Mouse (Mus musculus): ENCODE data around the gene Cr2.

DNA sequence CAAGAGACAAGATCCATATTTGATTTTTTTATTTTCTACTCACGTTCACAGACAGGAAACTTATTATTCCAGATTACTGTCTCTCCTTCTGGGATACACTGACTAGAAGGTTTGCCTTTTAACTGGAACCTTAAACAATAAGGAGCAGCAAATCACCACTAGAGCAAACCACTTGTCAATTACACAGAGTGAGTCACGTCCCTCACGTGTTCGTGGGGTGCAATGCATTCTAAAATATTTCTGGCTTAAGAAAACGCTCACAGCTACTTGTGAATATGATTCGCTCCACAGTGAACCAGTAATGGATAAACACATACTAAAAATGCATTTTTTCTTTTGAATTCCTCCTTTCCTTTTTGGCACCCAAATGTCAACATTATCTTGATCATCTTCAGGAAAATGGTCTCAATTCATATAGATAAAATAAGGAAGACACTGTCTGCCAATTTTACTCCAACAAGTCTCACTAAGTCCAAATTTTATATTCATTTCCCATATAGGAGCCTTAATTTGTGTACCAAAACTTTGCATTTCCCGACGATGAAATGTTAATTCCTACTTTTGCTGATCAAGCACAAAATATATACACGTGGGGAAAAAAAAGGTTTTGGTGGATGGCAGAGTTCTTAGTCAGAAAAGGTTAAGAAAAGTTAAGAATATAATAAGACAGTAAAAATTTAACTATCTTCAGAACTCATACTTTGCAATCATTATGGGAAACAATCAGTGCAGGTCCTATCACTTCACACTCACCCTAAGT, 11.3 kb downstream of the Cr2 start:
- TF ChIP-seq CTCF (IDR thresholded peaks at IDR 0.05; ENCODE audit: borderline replicate concordance, control insufficient read depth, extremely low read depth, insufficient read depth, low read length, poor library complexity) (no peak), POLR2A (IDR thresholded peaks at IDR 0.05; ENCODE audit: control insufficient read depth, extremely low read depth, insufficient read depth, low read length, poor library complexity) (no peak)
